ENCODE assay signal across 8 mouse cellular contexts in the genomic region with DNA sequence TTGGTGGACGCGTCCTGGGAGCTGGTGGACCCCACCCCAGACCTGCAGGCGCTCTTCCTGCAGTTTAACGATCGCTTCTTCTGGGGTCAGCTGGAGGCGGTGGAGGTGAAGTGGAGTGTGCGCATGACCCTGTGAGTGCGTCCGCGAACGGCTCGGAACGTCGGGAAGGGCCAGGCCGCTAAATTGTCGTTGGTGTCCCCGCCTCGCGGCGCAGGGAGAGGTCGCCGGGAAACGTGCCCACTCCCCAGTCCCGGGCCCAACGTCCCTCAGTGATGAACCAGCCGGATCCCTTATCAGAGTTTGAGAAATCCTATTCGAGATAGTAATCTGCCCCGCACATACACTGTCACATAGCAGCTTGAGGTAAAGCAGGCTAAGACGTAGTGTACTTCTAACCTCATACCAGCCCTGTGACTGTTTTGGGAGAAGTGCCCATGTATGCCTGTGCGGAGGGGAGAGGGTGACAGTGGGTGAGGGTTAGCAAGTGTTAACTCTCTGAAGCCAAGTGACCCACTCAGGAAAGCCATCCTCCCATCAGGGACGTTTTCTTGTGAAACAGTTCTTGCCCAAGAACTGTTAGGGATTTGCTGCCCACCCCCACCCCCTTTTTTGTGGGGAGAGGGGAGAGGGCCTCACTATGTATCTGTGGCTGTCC. TPM values are rescaled to one million over a fixed set of nuclear protein-coding genes. Genes with fewer than 3 reads are reported as not detected.
DNase-seq lines count a peak whose midpoint lies in the region; ATAC-seq and TF ChIP-seq lines count a peak whose summit lies in the region.

No protein-coding gene starts in this region.

- intact Hi-C loops in heart, postnatal 25 days (cut with DNase I): loop anchor here (5.0 kb wide), 1 partner anchor 114 kb away; a partner anchor contains a TSS

- H3K4me2 ChIP-seq in heart, embryonic 12.5 days: peak overlapping the region; percentile 99
- peak overlapping the region; percentile 96 for H3K4me2 ChIP-seq in liver, embryonic 11.5 days
- H3K4me2 ChIP-seq in stomach, postnatal 0 days (replicated peaks; ENCODE audit: low read depth): peak overlapping the region; percentile 98

- H3K27ac ChIP-seq in heart, embryonic 12.5 days (ENCODE audit: poor library complexity, severe bottlenecking): peak overlapping the region; percentile 75
- H3K27ac ChIP-seq in liver, embryonic 11.5 days (ENCODE audit: low read depth, low read length): peak overlapping the region; percentile 75
- peak overlapping the region; percentile 86 for H3K27ac ChIP-seq in stomach, postnatal 0 days (replicated peaks)

- no peaks in the 10 kb centered on the region for H3K9me3 ChIP-seq in heart, embryonic 12.5 days (replicated peaks)
- H3K9me3 ChIP-seq in E14TG2a.4 (ENCODE audit: low read length): no peaks in the 10 kb centered on the region
- H3K9me3 ChIP-seq in erythroblast, embryonic 14.5 days (ENCODE audit: control insufficient read depth, low read length): no peaks in the 10 kb centered on the region
- no peaks in the 10 kb centered on the region for H3K9me3 ChIP-seq in liver, embryonic 11.5 days (ENCODE audit: control insufficient read depth, low read length)
- no peaks in the 10 kb centered on the region for H3K9me3 ChIP-seq in stomach, postnatal 0 days (ENCODE audit: control insufficient read depth, low read length)

- peaks cover 25% of the 10 kb centered on the region for H3K4me1 ChIP-seq in heart, embryonic 12.5 days (replicated peaks)
- peaks cover 50% of the 10 kb centered on the region for H3K4me1 ChIP-seq in E14TG2a.4 (replicated peaks; ENCODE audit: low read depth, low read length)
- peaks cover 61% of the 10 kb centered on the region for H3K4me1 ChIP-seq in erythroblast, embryonic 14.5 days (ENCODE audit: control insufficient read depth)
- H3K4me1 ChIP-seq in liver, embryonic 11.5 days (replicated peaks; ENCODE audit: control insufficient read depth, insufficient read depth, low read length): peaks cover 15% of the 10 kb centered on the region
- H3K4me1 ChIP-seq in stomach, postnatal 0 days (replicated peaks; ENCODE audit: control insufficient read depth, insufficient read depth): peaks cover 14% of the 10 kb centered on the region; the same call in 1 of the 2 replicates

- TF ChIP-seq EP300 in stomach, postnatal 0 days (optimal IDR thresholded peaks at IDR 0.05): no peak

- DNase-seq in heart, postnatal 25 days (ENCODE audit: low spot score): no peak
- DNase-seq in liver, embryonic 11.5 days (ENCODE audit: low spot score): no peak
- no peak for DNase-seq in stomach, postnatal 0 days (ENCODE audit: low spot score)
- no peak for DNase-seq in frontal cortex, postnatal 36 days (ENCODE audit: low spot score in 2 of 2)
- DNase-seq in cerebellum, adult 11 months: no peak

- H3K4me3 ChIP-seq in heart, embryonic 12.5 days: peak overlapping the region; percentile 73
- H3K4me3 ChIP-seq in E14TG2a.4 (replicated peaks; ENCODE audit: low read length): peak overlapping the region; percentile 94
- H3K4me3 ChIP-seq in erythroblast, embryonic 14.5 days (replicated peaks): peak overlapping the region; percentile 86
- H3K4me3 ChIP-seq in liver, embryonic 11.5 days (ENCODE audit: low read depth, low read length): peak overlapping the region; percentile 98
- peak overlapping the region; percentile 86 for H3K4me3 ChIP-seq in stomach, postnatal 0 days (ENCODE audit: low read depth, low read length)

- H3K9ac ChIP-seq in heart, embryonic 12.5 days: peak overlapping the region; percentile 88
- peak overlapping the region; percentile 79 for H3K9ac ChIP-seq in liver, embryonic 11.5 days (ENCODE audit: low read depth, low read length)
- H3K9ac ChIP-seq in stomach, postnatal 0 days (ENCODE audit: low read length): peak overlapping the region; percentile 87

- no peaks in the 10 kb centered on the region for H3K27me3 ChIP-seq in heart, embryonic 12.5 days (replicated peaks)
- no peaks in the 10 kb centered on the region for H3K27me3 ChIP-seq in E14TG2a.4 (ENCODE audit: insufficient read depth, low read length)
- no peaks in the 10 kb centered on the region for H3K27me3 ChIP-seq in erythroblast, embryonic 14.5 days (ENCODE audit: control insufficient read depth)
- H3K27me3 ChIP-seq in liver, embryonic 11.5 days (replicated peaks; ENCODE audit: control insufficient read depth, insufficient read depth, low read length): no peaks in the 10 kb centered on the region
- H3K27me3 ChIP-seq in stomach, postnatal 0 days (ENCODE audit: control insufficient read depth, insufficient read depth, low read length): no peaks in the 10 kb centered on the region

- no peak for TF ChIP-seq CTCF in E14TG2a.4 (conservative IDR thresholded peaks at IDR 0.05; ENCODE audit: low read length)
- TF ChIP-seq CTCF in stomach, postnatal 0 days (IDR thresholded peaks at IDR 0.05; ENCODE audit: low read depth): no peak

- peaks cover 63% of the 10 kb centered on the region for H3K36me3 ChIP-seq in heart, embryonic 12.5 days
- H3K36me3 ChIP-seq in E14TG2a.4 (ENCODE audit: insufficient read depth, low read length): peaks cover 78% of the 10 kb centered on the region
- H3K36me3 ChIP-seq in erythroblast, embryonic 14.5 days (ENCODE audit: control insufficient read depth): peaks cover 77% of the 10 kb centered on the region
- H3K36me3 ChIP-seq in liver, embryonic 11.5 days (ENCODE audit: control insufficient read depth, insufficient read depth, low read length): peaks cover 40% of the 10 kb centered on the region
- H3K36me3 ChIP-seq in stomach, postnatal 0 days (ENCODE audit: control insufficient read depth, insufficient read depth, low read length): peaks cover 29% of the 10 kb centered on the region

- 5% methylated on average over 31 of the region's 31 CpGs for WGBS in heart, embryonic 12.5 days
- WGBS in liver, embryonic 11.5 days: 4% methylated on average over 31 of the region's 31 CpGs
- WGBS in stomach, postnatal 0 days: 3% methylated on average over 31 of the region's 31 CpGs

- ATAC-seq in heart, embryonic 12.5 days (ENCODE audit: insufficient number of reproducible peaks, low FRiP score): no peak; the same call in 1 of the 2 replicates
- ATAC-seq in liver, embryonic 11.5 days (replicated peaks; ENCODE audit: low FRiP score): peak; percentile 15; the same call in 1 of the 2 replicates
- no peak for ATAC-seq in stomach, postnatal 0 days (ENCODE audit: low FRiP score, low TSS enrichment)

RNA-seq across cellular contexts. Expression of a gene that starts 0.7 kb away (rescaled TPM):
- polyA plus RNA-seq in heart, embryonic 12.5 days (2016; fragmentation: Nextera tagmentation; extraction: Ambion mirVana): 10.4 and 10.9 TPM in 2 replicates
- total RNA-seq in heart, postnatal 25 days (2021): 10 to 100 TPM in 1 of 2 experiments, 1 to 10 TPM in 1; 9.5 to 12.2 TPM
- polyA plus RNA-seq in erythroblast, embryonic 14.5 days (2012): 0.20 and 0.28 TPM in 2 replicates
- polyA plus RNA-seq in liver, embryonic 11.5 days (2014; fragmentation: Nextera tagmentation; extraction: Ambion mirVana): 11.5 and 13.2 TPM in 2 replicates
- polyA plus RNA-seq in stomach, postnatal 0 days (2015; fragmentation: Nextera tagmentation; extraction: Ambion mirVana): 4.9 and 5.0 TPM in 2 replicates

RNA-seq across cellular contexts. Expression of a gene that starts 0.9 kb away (rescaled TPM):
- 10.1 and 10.3 TPM in 2 replicates for polyA plus RNA-seq in heart, embryonic 12.5 days (2016; fragmentation: Nextera tagmentation; extraction: Ambion mirVana)
- 10 to 100 TPM; 18.9 to 19.2 TPM for total RNA-seq in heart, postnatal 25 days (2021)
- 0.10 and 0.18 TPM in 2 replicates for polyA plus RNA-seq in erythroblast, embryonic 14.5 days (2012)
- polyA plus RNA-seq in liver, embryonic 11.5 days (2014; fragmentation: Nextera tagmentation; extraction: Ambion mirVana): 9.1 and 9.7 TPM in 2 replicates
- 4.9 and 5.9 TPM in 2 replicates for polyA plus RNA-seq in stomach, postnatal 0 days (2015; fragmentation: Nextera tagmentation; extraction: Ambion mirVana)

RNA-seq across cellular contexts. Expression of a gene that starts 35.5 kb away (rescaled TPM):
- polyA plus RNA-seq in heart, embryonic 12.5 days (2016; fragmentation: Nextera tagmentation; extraction: Ambion mirVana): 57.1 and 59.4 TPM in 2 replicates
- 10 to 100 TPM; 39.7 to 45.5 TPM for total RNA-seq in heart, postnatal 25 days (2021)
- 0.82 and 0.93 TPM in 2 replicates for polyA plus RNA-seq in erythroblast, embryonic 14.5 days (2012)
- polyA plus RNA-seq in liver, embryonic 11.5 days (2014; fragmentation: Nextera tagmentation; extraction: Ambion mirVana): 65.7 and 71.5 TPM in 2 replicates
- polyA plus RNA-seq in stomach, postnatal 0 days (2015; fragmentation: Nextera tagmentation; extraction: Ambion mirVana): 20.2 and 21.3 TPM in 2 replicates

RNA-seq across cellular contexts. Expression of a gene that starts 35.5 kb away (rescaled TPM):
- 109 and 116 TPM in 2 replicates for polyA plus RNA-seq in heart, embryonic 12.5 days (2016; fragmentation: Nextera tagmentation; extraction: Ambion mirVana)
- total RNA-seq in heart, postnatal 25 days (2021): 100 to 1,000 TPM; 168 to 181 TPM
- 4.4 and 6.1 TPM in 2 replicates for polyA plus RNA-seq in erythroblast, embryonic 14.5 days (2012)
- 107 and 109 TPM in 2 replicates for polyA plus RNA-seq in liver, embryonic 11.5 days (2014; fragmentation: Nextera tagmentation; extraction: Ambion mirVana)
- 41.1 and 41.4 TPM in 2 replicates for polyA plus RNA-seq in stomach, postnatal 0 days (2015; fragmentation: Nextera tagmentation; extraction: Ambion mirVana)

RNA-seq across cellular contexts. Expression of a gene that starts 50.7 kb away (rescaled TPM):
- 16.5 and 18.6 TPM in 2 replicates for polyA plus RNA-seq in heart, embryonic 12.5 days (2016; fragmentation: Nextera tagmentation; extraction: Ambion mirVana)
- total RNA-seq in heart, postnatal 25 days (2021): 100 to 1,000 TPM; 272 to 278 TPM
- 0.56 and 0.81 TPM in 2 replicates for polyA plus RNA-seq in erythroblast, embryonic 14.5 days (2012)
- polyA plus RNA-seq in liver, embryonic 11.5 days (2014; fragmentation: Nextera tagmentation; extraction: Ambion mirVana): 8.4 and 10.0 TPM in 2 replicates
- 7.1 and 7.5 TPM in 2 replicates for polyA plus RNA-seq in stomach, postnatal 0 days (2015; fragmentation: Nextera tagmentation; extraction: Ambion mirVana)

Comparison
In these comparisons a context has a peak if more than half of its experiments do, and no peak if none do; other contexts are left out.
1. RNA of a gene that starts 35.5 kb away (polyA plus RNA-seq): 65.7 to 71.5 TPM in liver, embryonic 11.5 days, 57.1 to 59.4 TPM in heart, embryonic 12.5 days and 20.2 to 21.3 TPM in stomach, postnatal 0 days; 0.82 to 0.93 TPM in erythroblast, embryonic 14.5 days; every median in the first group is over 10 times any median in the second.
2. Peak in every context shown above with its lines, with median percentiles within 50 percentile points of each other: H3K27ac ChIP-seq, H3K4me2 ChIP-seq, H3K4me3 ChIP-seq and H3K9ac ChIP-seq.